Mouse (Mus musculus) liver, embryonic 13.5 days (tissue): ENCODE results near the gene Tigit. TPM values are rescaled to one million over a fixed set of nuclear protein-coding genes. Genes with fewer than 3 reads are reported as not detected.

Experiments used
- ATAC-seq: fragments of 200-750 bp; cut with Nextera tagmentation; 2 replicates; pipeline ENCODE4 v1.8.0; 2017; ENCODE audit warnings: low read depth, mild to moderate bottlenecking, moderate number of reproducible peaks, moderate library complexity
- DNase-seq: peaks from one replicate; pipeline ENCODE4 v3.0.0; 2022
- H3K27ac ChIP-seq: fragments of 300-500 bp; sonication (generic); 2 replicates; pipeline ENCODE4 v1.5.1; 2015; ENCODE audit warnings: moderate library complexity, mild to moderate bottlenecking, inconsistent platforms
- H3K27me3 ChIP-seq: fragments of 300-500 bp; sonication (generic); 2 replicates; pipeline ENCODE4 v1.6.1; 2015; ENCODE audit warnings: mild to moderate bottlenecking, inconsistent platforms
- H3K36me3 ChIP-seq: fragments of 300-500 bp; sonication (generic); 2 replicates; pipeline ENCODE4 v1.6.1; 2015; ENCODE audit warnings: mild to moderate bottlenecking, inconsistent platforms
- H3K4me1 ChIP-seq: fragments of 300-500 bp; sonication (generic); replicated peaks from 2 replicates; pipeline ENCODE4 v1.6.1; 2015; ENCODE audit warnings: inconsistent platforms
- H3K4me2 ChIP-seq: fragments of 300-500 bp; sonication (generic); 2 replicates; pipeline ENCODE4 v1.6.1; 2015; ENCODE audit warnings: inconsistent platforms, mild to moderate bottlenecking, moderate library complexity
- H3K4me3 ChIP-seq: fragments of 300-500 bp; sonication (generic); replicated peaks from 2 replicates; pipeline ENCODE4 v1.5.1; 2015; ENCODE audit warnings: mild to moderate bottlenecking, inconsistent platforms
- H3K9ac ChIP-seq: fragments of 300-500 bp; sonication (generic); 2 replicates; pipeline ENCODE4 v1.6.1; 2015; ENCODE audit warnings: mild to moderate bottlenecking, inconsistent platforms
- H3K9me3 ChIP-seq: fragments of 300-500 bp; sonication (generic); replicated peaks from 2 replicates; pipeline ENCODE4 v1.6.1; 2016; ENCODE audit warnings: inconsistent platforms
- WGBS: fragments of 180-500 bp; shearing (Covaris S2); methylation state at CpG from one replicate; pipeline ENCODE4 v1.1.7; 2015; ENCODE audit not compliant: insufficient replicate concordance; 5-methylcytosine and 5-hydroxymethylcytosine counted together
- polyA plus RNA-seq: library from polyadenylated mRNA; unstranded; fragments of >200 nt; fragmentation: Nextera tagmentation; extraction: Ambion mirVana; gene quantifications from 2 replicates; pipeline ENCODE4 v1.2.1, GENCODE M21; 2015

Gene Tigit
- polyA plus RNA-seq, 1 experiment from 2014 or later = not detected

DNA sequence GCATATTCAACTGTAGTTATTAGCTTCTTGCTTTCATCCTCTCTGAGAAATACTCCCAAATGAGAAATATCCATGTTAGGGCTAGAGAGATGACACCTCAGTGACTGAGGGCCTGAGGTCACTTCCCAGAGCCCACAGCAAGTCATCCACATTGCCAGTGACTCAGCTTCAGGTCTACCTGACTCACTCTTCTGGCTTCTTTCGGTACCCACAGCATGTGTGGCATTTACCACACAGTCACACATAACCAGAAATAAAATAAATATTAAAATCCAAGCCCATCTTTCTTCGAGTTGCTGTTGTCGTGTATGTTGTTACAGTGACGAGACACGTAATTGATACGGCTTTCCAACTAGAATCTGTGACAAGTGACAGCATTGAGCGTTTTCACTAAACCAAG is 33.8 kb upstream of the Tigit start:
- no peak overlapping the region for H3K4me2 ChIP-seq
- H3K27ac ChIP-seq = no peak overlapping the region
- no peaks in the 10 kb centered on the region for H3K36me3 ChIP-seq
- no peaks in the 10 kb centered on the region for H3K9me3 ChIP-seq
- 73% methylated on average over 7 of the region's 7 CpGs for WGBS
- no peak overlapping the region for H3K9ac ChIP-seq
- no peaks in the 10 kb centered on the region for H3K4me1 ChIP-seq
- DNase-seq (no peak), ATAC-seq (no peak)
- H3K4me3 ChIP-seq = no peak overlapping the region
- no peaks in the 10 kb centered on the region for H3K27me3 ChIP-seq

DNA sequence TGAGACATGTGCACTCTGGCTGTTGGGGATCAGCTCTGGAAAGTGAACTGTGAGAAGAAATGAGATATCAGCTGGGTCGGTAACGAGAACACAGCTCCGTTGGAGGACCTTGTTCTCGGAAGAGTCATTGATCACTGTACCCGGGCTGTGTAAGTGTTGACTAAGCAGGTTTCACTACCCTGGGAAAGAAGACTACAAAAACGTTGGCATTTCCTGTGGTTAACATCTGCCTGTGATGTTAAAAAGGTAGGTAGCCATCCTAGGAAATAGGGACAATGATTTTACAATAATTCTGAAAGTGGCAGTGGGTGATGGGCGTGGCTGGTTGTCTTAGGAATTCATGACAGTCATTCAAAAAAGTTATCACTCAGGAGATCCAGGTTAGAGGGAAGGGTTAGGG is 31.9 kb upstream of the Tigit start:
- no peaks in the 10 kb centered on the region for H3K4me1 ChIP-seq
- ATAC-seq = no peak
- H3K4me2 ChIP-seq = no peak overlapping the region
- WGBS = 59% methylated on average over 7 of the region's 7 CpGs
- H3K9ac ChIP-seq = no peak overlapping the region
- no peaks in the 10 kb centered on the region for H3K36me3 ChIP-seq
- no peak for DNase-seq
- no peaks in the 10 kb centered on the region for H3K27me3 ChIP-seq
- no peaks in the 10 kb centered on the region for H3K9me3 ChIP-seq
- H3K27ac ChIP-seq = no peak overlapping the region
- no peak overlapping the region for H3K4me3 ChIP-seq

DNA sequence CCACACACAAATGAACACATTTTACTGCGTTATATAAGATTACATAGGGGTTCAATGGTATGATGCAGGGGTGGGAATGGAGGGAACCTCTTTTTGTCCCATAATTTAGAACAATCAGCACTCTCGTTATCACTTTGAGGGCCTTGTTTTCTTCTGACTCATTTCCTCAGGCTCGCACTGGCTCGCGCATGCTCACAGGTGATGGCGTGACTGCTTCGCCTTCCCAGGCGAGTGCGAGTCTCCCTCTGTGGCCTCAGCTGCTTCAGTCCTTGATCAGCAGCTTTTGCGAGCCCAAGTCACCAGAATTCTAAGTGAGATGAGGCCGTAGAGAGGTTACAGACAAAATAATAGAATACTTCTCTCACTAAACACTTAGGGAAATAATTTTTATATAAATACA is 30.2 kb upstream of the Tigit start:
- Histone ChIP-seq H3K27ac (no peak overlapping the region), H3K4me1 (no peaks in the 10 kb centered on the region), H3K4me3 (no peak overlapping the region), H3K9ac (no peak overlapping the region), H3K36me3 (no peaks in the 10 kb centered on the region), H3K9me3 (no peaks in the 10 kb centered on the region), H3K4me2 (no peak overlapping the region), H3K27me3 (no peaks in the 10 kb centered on the region)
- WGBS = 67% methylated on average over 11 of the region's 11 CpGs
- ATAC-seq = no peak
- DNase-seq = no peak

DNA sequence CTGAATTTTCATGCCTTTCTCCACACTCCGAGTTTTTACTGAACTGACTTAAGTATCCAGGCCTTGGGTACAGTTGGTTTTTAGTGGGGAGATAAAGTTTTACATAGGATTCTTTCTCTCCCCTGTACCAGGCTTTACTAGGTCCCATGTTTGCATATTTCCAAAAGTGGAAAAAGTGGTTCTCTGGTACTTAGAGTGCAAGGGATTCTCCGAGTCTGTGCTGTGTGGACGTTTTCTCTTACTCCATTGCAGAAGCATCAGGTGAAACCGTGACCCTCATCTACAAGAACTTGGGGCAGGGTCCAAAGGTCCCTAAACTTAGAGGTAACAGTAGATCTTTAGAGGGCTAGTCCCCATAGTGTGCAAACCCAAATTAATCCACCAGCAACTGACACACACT is 28.7 kb upstream of the Tigit start:
- no peak for DNase-seq
- H3K4me1 ChIP-seq = no peaks in the 10 kb centered on the region
- no peaks in the 10 kb centered on the region for H3K36me3 ChIP-seq
- H3K27ac ChIP-seq = no peak overlapping the region
- WGBS = 75% methylated on average over 4 of the region's 4 CpGs
- no peaks in the 10 kb centered on the region for H3K27me3 ChIP-seq
- no peak for ATAC-seq
- no peak overlapping the region for H3K4me2 ChIP-seq
- no peak overlapping the region for H3K9ac ChIP-seq
- H3K4me3 ChIP-seq = no peak overlapping the region
- H3K9me3 ChIP-seq = no peaks in the 10 kb centered on the region

DNA sequence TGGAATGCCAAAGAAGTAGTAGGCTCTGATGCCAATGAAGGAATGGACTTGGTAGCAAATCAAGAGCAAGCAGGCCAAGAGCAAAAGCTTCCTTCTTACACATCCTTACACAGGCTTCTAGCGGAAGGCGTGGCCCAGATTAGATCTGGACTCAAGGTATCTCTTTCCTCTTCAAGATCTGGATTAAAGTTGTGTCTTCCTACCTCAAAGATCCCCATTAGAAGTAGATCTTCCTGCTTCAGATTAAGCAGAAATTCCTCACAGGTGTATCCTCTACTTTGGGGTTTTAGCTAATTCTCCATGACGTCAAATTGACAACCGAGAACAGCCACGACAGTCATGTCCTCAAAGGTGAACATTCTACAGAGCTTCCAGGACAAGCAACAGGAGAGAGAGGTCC is 27.8 kb upstream of the Tigit start:
- H3K4me2 ChIP-seq = no peak overlapping the region
- no peaks in the 10 kb centered on the region for H3K27me3 ChIP-seq
- ATAC-seq (no peak), DNase-seq (no peak)
- no peaks in the 10 kb centered on the region for H3K9me3 ChIP-seq
- no peak overlapping the region for H3K27ac ChIP-seq
- H3K9ac ChIP-seq = no peak overlapping the region
- WGBS = 71% methylated on average over 5 of the region's 5 CpGs
- no peaks in the 10 kb centered on the region for H3K36me3 ChIP-seq
- no peaks in the 10 kb centered on the region for H3K4me1 ChIP-seq
- no peak overlapping the region for H3K4me3 ChIP-seq

DNA sequence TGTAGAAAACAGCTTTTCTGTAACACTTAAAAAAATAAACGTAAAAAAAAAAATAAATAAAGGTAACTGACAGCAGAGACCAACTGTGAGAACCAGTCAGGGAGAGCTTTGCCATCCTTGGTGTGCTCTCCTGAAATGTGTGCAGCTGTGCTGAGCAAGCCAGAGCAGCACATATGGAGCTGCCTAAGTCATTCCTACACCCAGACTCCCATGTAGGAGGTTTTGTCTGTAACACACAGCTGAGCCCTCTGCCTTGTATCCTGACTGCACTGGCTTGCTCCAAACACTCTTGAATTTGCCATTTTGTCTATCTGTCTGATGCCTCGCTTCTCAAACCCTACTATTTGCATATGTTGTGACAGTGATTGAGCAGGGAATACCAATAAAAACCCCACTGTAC is 27.0 kb upstream of the Tigit start:
- ATAC-seq (no peak), DNase-seq (no peak)
- 46% methylated on average over 2 of the region's 2 CpGs for WGBS
- H3K9me3 ChIP-seq = no peaks in the 10 kb centered on the region
- no peaks in the 10 kb centered on the region for H3K36me3 ChIP-seq
- no peaks in the 10 kb centered on the region for H3K4me1 ChIP-seq
- H3K27me3 ChIP-seq = no peaks in the 10 kb centered on the region
- H3K4me3 ChIP-seq = no peak overlapping the region
- H3K27ac ChIP-seq = no peak overlapping the region
- no peak overlapping the region for H3K4me2 ChIP-seq
- H3K9ac ChIP-seq = no peak overlapping the region

DNA sequence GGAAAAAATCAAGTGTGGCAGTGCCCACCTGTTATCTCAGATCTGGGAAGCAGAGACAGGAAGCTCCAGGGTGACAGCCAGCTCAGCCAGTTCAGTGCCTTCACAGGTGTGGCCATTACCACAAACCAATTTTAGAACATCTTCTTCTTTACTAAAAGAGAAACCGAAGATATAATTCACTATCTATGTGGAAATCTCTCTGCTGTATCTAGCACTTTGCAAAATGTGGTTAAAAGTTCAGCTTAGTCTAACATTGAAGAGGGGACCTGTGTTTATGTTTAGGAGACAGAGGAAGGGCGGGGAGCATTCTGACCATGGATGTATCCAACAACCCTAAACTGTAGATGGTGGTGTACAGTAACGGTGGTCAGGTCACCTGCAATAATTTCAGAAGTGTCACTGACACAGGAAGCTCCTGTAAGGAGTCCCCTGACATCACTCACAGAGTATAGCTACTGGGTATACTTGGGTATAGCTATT is 26.3 kb upstream of the Tigit start:
- no peaks in the 10 kb centered on the region for H3K4me1 ChIP-seq
- WGBS = 59% methylated on average over 3 of the region's 3 CpGs
- H3K27me3 ChIP-seq = no peaks in the 10 kb centered on the region

DNA sequence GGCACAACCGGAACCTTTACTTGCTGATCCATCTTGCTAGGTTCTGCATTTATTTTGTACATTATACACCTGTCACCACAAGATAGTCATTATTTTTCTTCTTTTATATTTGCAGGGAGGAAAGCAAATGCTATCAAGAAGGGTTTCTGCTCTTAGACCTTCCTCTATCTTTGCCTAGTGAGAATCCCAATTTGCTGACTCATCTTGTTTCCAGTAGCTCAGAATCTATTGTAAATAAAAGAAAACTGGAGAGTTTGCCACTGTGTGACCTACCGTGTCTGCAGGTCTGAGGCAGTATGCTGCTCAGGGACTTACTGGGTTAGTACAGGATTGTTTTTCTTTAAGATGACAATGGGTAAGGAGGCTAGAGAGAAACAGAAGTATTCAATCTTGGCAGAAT is 24.0 kb upstream of the Tigit start:
- Histone ChIP-seq H3K4me2 (no peak overlapping the region), H3K9ac (no peak overlapping the region), H3K27me3 (no peaks in the 10 kb centered on the region), H3K4me1 (no peaks in the 10 kb centered on the region), H3K9me3 (no peaks in the 10 kb centered on the region), H3K4me3 (no peak overlapping the region), H3K36me3 (no peaks in the 10 kb centered on the region), H3K27ac (no peak overlapping the region)
- WGBS = 66% methylated on average over 2 of the region's 2 CpGs
- no peak for ATAC-seq
- DNase-seq = no peak

More for the DNA sequence above, 26.3 kb upstream of the Tigit start:
- no peak for ATAC-seq
- H3K4me2 ChIP-seq = no peak overlapping the region
- no peak for DNase-seq
- no peak overlapping the region for H3K9ac ChIP-seq
- H3K27ac ChIP-seq = no peak overlapping the region
- H3K9me3 ChIP-seq = no peaks in the 10 kb centered on the region
- H3K4me3 ChIP-seq = no peak overlapping the region
- no peaks in the 10 kb centered on the region for H3K36me3 ChIP-seq

DNA sequence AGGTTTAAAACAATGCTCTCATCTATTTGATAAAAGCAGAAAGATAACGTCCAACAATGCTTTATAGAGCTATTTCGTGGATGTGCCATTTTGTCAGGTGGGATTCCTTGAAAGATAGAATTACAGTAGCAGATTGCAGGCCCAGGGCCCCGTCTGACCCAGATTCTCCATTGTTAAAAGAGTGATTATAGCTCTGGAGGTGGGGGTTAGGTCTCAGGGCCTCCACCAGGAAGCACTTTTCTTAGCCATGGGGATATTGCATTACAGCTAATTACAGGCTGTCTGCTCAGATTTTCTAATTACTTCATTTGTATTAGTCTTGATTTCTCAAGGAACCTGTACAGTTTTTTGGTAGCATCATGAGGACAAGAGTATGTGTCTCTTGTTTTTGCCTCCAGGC is 10.5 kb upstream of the Tigit start:
- Histone ChIP-seq H3K9me3 (no peaks in the 10 kb centered on the region), H3K4me3 (no peak overlapping the region), H3K36me3 (no peaks in the 10 kb centered on the region), H3K4me1 (no peaks in the 10 kb centered on the region), H3K27ac (no peak overlapping the region), H3K9ac (no peak overlapping the region), H3K27me3 (no peaks in the 10 kb centered on the region), H3K4me2 (no peak overlapping the region)
- no peak for ATAC-seq
- 58% methylated on average over 3 of the region's 3 CpGs for WGBS
- no peak for DNase-seq

DNA sequence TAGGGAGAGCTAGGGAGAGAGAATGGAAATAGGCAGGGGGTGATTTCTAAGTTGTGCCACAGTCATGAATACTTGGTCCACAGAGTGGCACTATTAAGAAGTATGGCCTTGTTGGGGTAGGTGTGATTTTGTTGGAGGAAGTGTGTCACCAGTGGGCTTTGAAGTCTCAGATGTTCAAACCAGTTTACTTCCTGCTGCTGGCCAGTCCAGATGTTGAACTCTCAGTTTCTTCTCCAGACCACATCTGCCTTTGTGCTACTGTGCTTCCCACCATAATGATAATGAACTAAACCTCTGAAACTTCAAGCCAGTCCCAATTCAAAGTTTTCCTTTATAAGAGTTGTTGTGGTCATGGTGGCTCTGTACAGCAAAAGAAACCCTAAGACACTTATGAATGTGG is 8.8 kb upstream of the Tigit start:
- ATAC-seq = no peak
- no peak for DNase-seq
- H3K4me3 ChIP-seq = no peak overlapping the region
- no peaks in the 10 kb centered on the region for H3K9me3 ChIP-seq
- no peaks in the 10 kb centered on the region for H3K27me3 ChIP-seq
- H3K4me2 ChIP-seq = no peak overlapping the region
- no peaks in the 10 kb centered on the region for H3K4me1 ChIP-seq
- no peak overlapping the region for H3K9ac ChIP-seq
- H3K36me3 ChIP-seq = no peaks in the 10 kb centered on the region
- no peak overlapping the region for H3K27ac ChIP-seq

DNA sequence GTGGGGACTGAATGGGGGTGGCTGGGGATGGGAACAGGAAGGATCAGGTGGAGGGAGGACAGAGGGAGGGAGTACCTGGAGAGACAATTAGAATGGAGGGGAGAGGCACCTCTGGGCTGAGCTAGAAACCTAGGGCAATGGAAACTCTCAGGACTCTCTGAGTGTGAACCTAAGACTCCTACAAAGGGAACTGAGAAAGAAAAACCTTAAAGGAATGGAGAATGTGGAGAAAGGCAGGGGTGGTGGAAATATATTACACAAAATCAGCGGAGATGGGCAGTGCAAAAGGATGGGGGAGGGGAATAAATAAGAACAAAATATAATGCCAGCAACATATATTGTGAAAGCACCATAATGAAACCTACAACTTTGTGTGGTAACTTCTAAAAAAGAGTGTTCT is 8.0 kb upstream of the Tigit start:
- Histone ChIP-seq H3K4me2 (no peak overlapping the region), H3K27me3 (no peaks in the 10 kb centered on the region), H3K9ac (no peak overlapping the region), H3K27ac (no peak overlapping the region), H3K4me1 (no peaks in the 10 kb centered on the region), H3K36me3 (no peaks in the 10 kb centered on the region), H3K4me3 (no peak overlapping the region), H3K9me3 (no peaks in the 10 kb centered on the region)
- 50% methylated on average over 1 of the region's 1 CpGs for WGBS
- DNase-seq = no peak
- ATAC-seq = no peak

DNA sequence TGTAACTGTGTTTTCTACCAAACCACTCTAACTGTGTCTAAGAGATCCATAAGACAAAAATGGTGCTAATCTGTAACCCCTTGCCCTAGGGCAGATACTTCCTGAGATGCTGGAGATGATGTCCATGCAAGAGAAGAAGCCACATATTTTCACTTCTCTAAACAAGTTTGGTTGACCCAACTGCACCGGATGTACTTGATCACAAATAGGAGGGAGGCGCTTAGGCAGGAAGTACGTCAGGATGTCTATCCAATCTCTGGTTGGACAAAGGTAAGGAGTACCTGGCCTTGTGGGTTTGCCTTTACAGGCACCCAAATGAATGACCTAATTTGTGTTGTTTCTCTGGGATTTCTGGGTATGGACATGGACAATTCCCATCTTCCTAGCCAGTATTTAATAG is 4.3 kb upstream of the Tigit start:
- WGBS = 72% methylated on average over 3 of the region's 3 CpGs
- H3K4me1 ChIP-seq = no peaks in the 10 kb centered on the region
- H3K27me3 ChIP-seq = no peaks in the 10 kb centered on the region
- no peak overlapping the region for H3K9ac ChIP-seq
- no peak overlapping the region for H3K4me3 ChIP-seq
- no peaks in the 10 kb centered on the region for H3K36me3 ChIP-seq
- ATAC-seq = no peak
- no peak for DNase-seq
- H3K4me2 ChIP-seq = no peak overlapping the region
- H3K27ac ChIP-seq = no peak overlapping the region
- H3K9me3 ChIP-seq = no peaks in the 10 kb centered on the region

DNA sequence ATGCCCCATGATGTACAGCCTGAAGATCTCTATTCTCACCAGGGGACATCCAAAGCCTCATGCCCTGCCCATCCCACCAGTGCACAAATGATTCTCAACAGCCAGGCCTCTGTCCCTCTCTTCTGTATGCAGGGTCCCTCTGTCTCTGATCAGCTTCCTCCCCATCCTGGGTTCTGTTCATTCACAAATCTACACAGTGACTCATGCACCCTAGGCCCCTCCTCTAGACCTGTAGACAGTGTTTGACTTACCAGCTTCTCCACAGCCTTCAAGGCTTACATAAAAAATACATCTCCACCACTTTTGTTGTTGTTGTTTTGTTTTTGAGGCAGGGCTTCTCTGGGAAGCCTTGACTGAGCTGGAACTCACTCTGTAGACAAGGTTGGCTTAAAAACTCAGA is 915 bp upstream of the Tigit start:
- H3K9ac ChIP-seq = no peak overlapping the region
- ATAC-seq (no peak), DNase-seq (no peak)
- no peaks in the 10 kb centered on the region for H3K4me1 ChIP-seq
- H3K36me3 ChIP-seq = no peaks in the 10 kb centered on the region
- H3K4me3 ChIP-seq = no peak overlapping the region
- H3K9me3 ChIP-seq = no peaks in the 10 kb centered on the region
- H3K27me3 ChIP-seq = no peaks in the 10 kb centered on the region
- H3K4me2 ChIP-seq = no peak overlapping the region
- H3K27ac ChIP-seq = no peak overlapping the region
